Mouse (Mus musculus) splenic B cell, adult 2 months (primary cell): Measurements from ENCODE around the gene Skiv2l.

Experiments
- DNase-seq: peaks from one replicate; pipeline ENCODE4 v3.0.0-alpha.2; 2011; ENCODE audit warnings: low read depth, low spot score
- H3K27me3 ChIP-seq: 2 replicates; pipeline ENCODE4 v1.6.1; 2012; ENCODE audit warnings: mild to moderate bottlenecking, low read length, moderate library complexity, mixed read lengths; ENCODE audit not compliant: control insufficient read depth, poor library complexity, insufficient read depth, severe bottlenecking
- H3K36me3 ChIP-seq: 2 replicates; pipeline ENCODE4 v1.6.1; 2012; ENCODE audit warnings: mild to moderate bottlenecking, low read length, moderate library complexity, mixed read lengths; ENCODE audit not compliant: control insufficient read depth, poor library complexity, insufficient read depth, severe bottlenecking

Gene Skiv2l

GRCm38 (mm10) chr17:34849722-34850516 is at the start of gene Skiv2l, which contains the start of gene Nelfe:
Gene Skiv2l, minus strand, starts transcription at chr17:34850210.
Gene Nelfe, plus strand, starts transcription at chr17:34850391.
- DNase-seq: peak; percentile 98
- Histone ChIP-seq H3K27me3 (no peaks in the 10 kb centered on the region), H3K36me3 (peaks cover 4% of the 10 kb centered on the region)

GRCm38 (mm10) chr17:34899053-34899889 is 49.3 kb upstream of the Skiv2l start:
- Histone ChIP-seq H3K27me3 (no peaks in the 10 kb centered on the region), H3K36me3 (0 out of 2 replicates have a peak, but pooled peaks cover 3% of the 10 kb centered on the region)
- peak; percentile 34 for DNase-seq

GRCm38 (mm10) chr17:34898706-34899052 is 48.7 kb upstream of the Skiv2l start:
- peak; percentile 14 for DNase-seq
- Histone ChIP-seq H3K36me3 (0 out of 2 replicates have a peak, but pooled peaks cover 3% of the 10 kb centered on the region), H3K27me3 (no peaks in the 10 kb centered on the region)

- H3K27me3 ChIP-seq: no peaks in the 10 kb centered on the region
- DNase-seq: peak; percentile 73
- 0 out of 2 replicates have a peak, but pooled peaks cover 3% of the 10 kb centered on the region for H3K36me3 ChIP-seq
Measured at GRCm38 (mm10) chr17:34898160-34898586, 48.2 kb upstream of the Skiv2l start, which contains the start of the genes C2 and Ehmt2. Gene C2, minus strand, starts transcription at chr17:34898265. Gene Ehmt2, plus strand, starts transcription at chr17:34898469.

- H3K36me3 ChIP-seq: 0 out of 2 replicates have a peak, but pooled peaks cover 1% of the 10 kb centered on the region
- peak; percentile 20 for DNase-seq
- H3K27me3 ChIP-seq: no peaks in the 10 kb centered on the region
Measured at GRCm38 (mm10) chr17:34897373-34898159, 47.6 kb upstream of the Skiv2l start.

- DNase-seq: no peak
Measured at GRCm38 (mm10) chr17:34896366-34896765, 46.4 kb upstream of the Skiv2l start.

GRCm38 (mm10) chr17:34895724-34896123 is 45.7 kb upstream of the Skiv2l start:
- no peak for DNase-seq
- Histone ChIP-seq H3K36me3 (no peaks in the 10 kb centered on the region), H3K27me3 (no peaks in the 10 kb centered on the region)

More at GRCm38 (mm10) chr17:34896366-34896765, 46.4 kb upstream of the Skiv2l start:
- no peaks in the 10 kb centered on the region for H3K36me3 ChIP-seq
- H3K27me3 ChIP-seq: no peaks in the 10 kb centered on the region

- Histone ChIP-seq H3K27me3 (no peaks in the 10 kb centered on the region), H3K36me3 (no peaks in the 10 kb centered on the region)
- DNase-seq: peak; percentile 21
Measured at GRCm38 (mm10) chr17:34894801-34895530, 45.0 kb upstream of the Skiv2l start.

GRCm38 (mm10) chr17:34894074-34894597 is 44.1 kb upstream of the Skiv2l start:
- peak; percentile 94 for DNase-seq
- no peaks in the 10 kb centered on the region for H3K27me3 ChIP-seq
- H3K36me3 ChIP-seq: no peaks in the 10 kb centered on the region

- no peak for DNase-seq
- Histone ChIP-seq H3K36me3 (no peaks in the 10 kb centered on the region), H3K27me3 (no peaks in the 10 kb centered on the region)
Measured at GRCm38 (mm10) chr17:34893072-34893824, 43.2 kb upstream of the Skiv2l start.

- DNase-seq: peak; percentile 39
- Histone ChIP-seq H3K36me3 (no peaks in the 10 kb centered on the region), H3K27me3 (no peaks in the 10 kb centered on the region)
Measured at GRCm38 (mm10) chr17:34891377-34891776, 41.4 kb upstream of the Skiv2l start.

- no peak for DNase-seq
- Histone ChIP-seq H3K36me3 (no peaks in the 10 kb centered on the region), H3K27me3 (no peaks in the 10 kb centered on the region)
Measured at GRCm38 (mm10) chr17:34890074-34890743, 40.2 kb upstream of the Skiv2l start.

- DNase-seq: no peak
- no peaks in the 10 kb centered on the region for H3K36me3 ChIP-seq
- H3K27me3 ChIP-seq: no peaks in the 10 kb centered on the region
Measured at GRCm38 (mm10) chr17:34887942-34888341, 37.9 kb upstream of the Skiv2l start.
